Mouse (Mus musculus) heart, adult 8-10 months (tissue): ENCODE results near the gene Rack1. TPM values are rescaled to one million over a fixed set of nuclear protein-coding genes. Genes with fewer than 3 reads are reported as not detected.
"Not testable (repeated sequence)": the region's sequence is repeated elsewhere in the genome, so short reads cannot be mapped to it uniquely, and the experiment has no call there.

ENCODE experiments used
- DNase-seq: peaks from one replicate; pipeline ENCODE4 v3.0.0; 2022; ENCODE audit warnings: low spot score
- total RNA-seq, 4 experiments: library from RNA; stranded (reverse); gene quantifications; 2 replicates each; pipeline ENCODE4 v1.2.4; 2022

Gene Rack1
- total RNA-seq, 4 experiments from 2014 or later = 385 to 495 (median 425) TPM

DNA sequence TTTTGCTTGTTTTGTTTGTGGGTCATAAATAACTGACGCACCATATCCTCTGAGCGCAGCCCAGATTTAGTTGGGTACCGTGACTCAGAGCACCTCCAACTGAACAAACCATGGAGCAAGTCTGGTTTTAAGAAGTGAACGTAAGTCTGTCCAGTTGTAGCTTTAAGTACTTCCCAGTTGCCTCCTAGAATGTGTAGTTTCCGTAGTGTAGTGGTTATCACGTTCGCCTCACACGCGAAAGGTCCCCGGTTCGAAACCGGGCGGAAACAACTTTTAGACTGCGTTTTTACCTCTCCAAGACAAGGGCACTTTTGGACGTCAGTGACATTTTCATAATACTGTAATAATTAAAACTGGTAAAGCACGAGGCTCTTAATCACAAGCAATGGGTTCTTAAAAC lies 18.2 kb downstream of the Rack1 start:
- peak; percentile 95 for DNase-seq

GRCm38 (mm10) chr11:48819614-48820307 lies 19.6 kb downstream of the Rack1 start:
- no peak for DNase-seq

- no peak for DNase-seq
These were observed 20.2 kb downstream of the Rack1 start for GRCm38 (mm10) chr11:48820308-48820674.

DNA sequence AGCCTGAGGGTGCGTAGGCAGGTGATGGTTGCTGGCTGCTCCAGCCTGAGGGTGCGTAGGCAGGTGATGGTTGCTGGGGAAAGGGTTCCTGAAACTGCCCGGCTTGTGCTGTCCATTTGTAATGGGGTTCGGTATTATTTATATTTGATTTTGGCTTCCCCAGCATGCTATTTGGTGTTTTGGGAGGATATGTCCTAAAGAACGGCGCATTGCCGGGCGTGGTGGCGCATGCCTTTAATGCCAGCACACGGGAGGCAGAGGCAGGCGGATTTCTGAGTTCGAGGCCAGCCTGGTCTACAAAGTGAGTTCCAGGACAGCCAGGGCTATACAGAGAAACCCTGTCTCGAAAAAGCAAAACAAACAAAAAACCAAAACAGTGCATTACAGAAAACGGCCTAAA lies 21.2 kb downstream of the Rack1 start:
- DNase-seq = not testable (repeated sequence)

- no peak for DNase-seq
These were observed 22.8 kb downstream of the Rack1 start for GRCm38 (mm10) chr11:48822768-48823512.

DNA sequence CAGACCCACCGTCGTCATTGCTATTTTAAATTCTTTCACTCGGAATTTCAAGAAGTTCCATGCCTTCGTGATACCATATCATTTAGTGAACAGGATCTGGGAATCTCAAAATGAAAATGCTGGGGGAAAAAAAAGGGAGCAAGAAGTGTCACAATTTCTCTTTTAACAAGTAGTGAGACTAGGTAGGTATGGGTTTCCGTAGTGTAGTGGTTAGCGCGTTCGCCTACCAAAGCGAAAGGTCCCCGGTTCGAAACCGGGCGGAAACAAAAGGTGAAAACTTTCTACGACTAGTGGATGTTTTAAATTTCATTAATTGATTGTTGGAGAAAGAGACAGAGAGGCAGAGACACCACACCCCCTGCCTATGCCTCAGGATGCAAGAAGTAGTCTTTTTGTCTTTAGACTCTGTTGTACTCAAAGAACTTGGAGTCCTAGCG lies 23.4 kb downstream of the Rack1 start:
- DNase-seq = peak; percentile 72

DNA sequence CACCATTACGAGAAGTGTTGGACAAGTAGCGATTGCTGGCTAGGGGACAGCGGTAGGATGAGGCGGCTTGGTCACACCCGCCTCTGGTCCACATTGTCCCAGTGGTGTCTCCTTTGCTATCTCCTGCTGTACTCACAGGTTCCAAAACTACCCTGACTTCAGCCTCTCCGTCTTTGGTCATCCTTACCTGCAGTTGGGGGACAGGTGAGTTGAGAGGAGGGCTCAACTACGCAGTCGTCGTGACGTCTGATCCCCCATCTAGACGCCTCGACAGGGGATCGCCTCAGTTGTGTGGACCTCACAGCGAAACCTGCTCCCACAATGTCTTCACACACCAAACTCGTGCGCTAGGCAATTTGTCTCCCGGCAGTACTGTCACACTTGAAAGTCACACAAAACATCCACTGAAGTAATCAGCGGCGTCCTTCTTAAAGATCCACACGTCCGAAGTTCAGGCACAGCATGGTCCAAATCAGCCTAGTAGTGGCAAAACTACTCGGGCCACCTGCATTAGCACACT lies 24.2 kb downstream of the Rack1 start:
- no peak for DNase-seq

DNA sequence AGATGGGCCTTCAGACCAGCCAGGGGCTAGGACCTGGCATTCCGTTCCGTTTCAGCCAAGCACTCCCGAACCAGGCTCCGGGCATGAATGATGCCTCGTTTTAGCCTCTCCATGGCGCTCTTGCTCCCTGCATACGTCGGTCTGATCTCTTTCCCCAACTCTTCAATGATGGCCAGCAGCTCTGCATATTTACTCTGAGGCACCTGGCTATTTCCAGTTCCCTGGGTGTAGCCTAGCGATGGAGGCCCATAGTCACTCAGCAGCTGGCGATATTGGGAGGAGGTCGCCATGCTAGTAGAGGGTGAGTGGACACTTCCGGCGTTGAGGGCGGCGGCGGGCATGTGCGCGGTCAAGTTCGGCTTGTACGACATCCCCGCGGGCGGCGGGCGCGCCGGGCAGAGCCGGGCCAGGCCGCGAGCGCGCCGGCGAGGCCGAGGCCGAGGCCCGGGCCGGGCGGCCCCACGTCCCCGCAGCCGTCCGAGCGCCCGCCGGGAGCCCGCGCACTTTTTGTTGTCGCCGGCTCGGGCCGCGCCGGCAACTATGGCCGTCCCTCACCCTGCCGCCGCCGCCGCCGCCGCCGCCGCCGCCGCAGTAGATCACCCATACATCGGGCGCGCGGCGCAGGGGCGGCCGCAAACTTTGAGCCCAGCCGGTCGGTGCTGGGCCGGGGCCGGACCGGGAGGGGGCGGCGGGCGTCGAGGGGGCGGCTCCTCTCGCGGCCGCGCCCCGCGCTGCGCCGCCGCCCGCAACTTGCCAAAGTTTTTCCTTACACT lies 26.0 kb downstream of the Rack1 start, which contains the start of the genes Trim7 and Gm12184:
Gene Trim7 (plus strand): TSS at position 162 of the 773 bp plus-strand sequence.
Gene Gm12184 (minus strand): TSS at position 677 of the 773 bp plus-strand sequence.
- not testable (repeated sequence) for DNase-seq

GRCm38 (mm10) chr11:48826752-48827096 lies 26.6 kb downstream of the Rack1 start:
- no peak for DNase-seq

DNA sequence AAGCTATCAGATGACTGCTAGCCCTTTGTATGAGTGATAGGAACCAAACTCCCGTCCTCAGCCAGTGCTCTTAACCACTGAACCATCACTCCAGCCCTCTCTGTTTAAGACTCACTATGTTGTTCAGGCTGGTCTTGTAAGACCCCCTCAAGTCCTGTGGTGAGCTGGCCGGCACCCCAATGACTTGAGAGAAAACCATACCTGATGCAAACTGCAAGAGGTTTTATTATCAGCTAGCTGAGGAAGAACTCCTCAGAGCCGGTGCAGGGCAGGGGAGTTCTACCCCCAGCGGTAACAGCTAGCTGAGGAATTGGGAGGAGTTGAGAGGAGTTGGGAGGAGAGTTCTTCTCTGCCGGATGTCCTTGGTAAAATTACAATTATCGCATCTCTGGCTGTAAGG lies 27.8 kb downstream of the Rack1 start:
- DNase-seq = no peak

DNA sequence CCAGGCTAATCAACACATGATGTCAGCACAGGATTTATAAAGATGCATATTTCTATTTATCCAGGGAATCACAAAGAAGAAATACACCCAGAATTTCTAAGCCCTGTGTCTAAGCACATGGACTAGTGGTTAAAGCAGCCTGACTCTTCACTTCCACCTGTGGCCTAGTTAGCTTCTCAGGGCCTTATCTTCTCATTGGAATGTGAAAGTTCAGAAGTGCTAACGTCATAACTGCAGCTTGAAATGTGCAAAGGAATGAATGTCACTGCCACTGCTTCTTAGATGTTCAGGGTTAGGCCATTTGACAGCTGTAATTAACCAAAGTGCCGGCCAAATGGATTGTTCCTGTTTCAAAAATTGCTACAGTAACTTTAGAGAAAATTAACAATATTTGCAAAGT lies 30.1 kb downstream of the Rack1 start:
- no peak for DNase-seq

DNA sequence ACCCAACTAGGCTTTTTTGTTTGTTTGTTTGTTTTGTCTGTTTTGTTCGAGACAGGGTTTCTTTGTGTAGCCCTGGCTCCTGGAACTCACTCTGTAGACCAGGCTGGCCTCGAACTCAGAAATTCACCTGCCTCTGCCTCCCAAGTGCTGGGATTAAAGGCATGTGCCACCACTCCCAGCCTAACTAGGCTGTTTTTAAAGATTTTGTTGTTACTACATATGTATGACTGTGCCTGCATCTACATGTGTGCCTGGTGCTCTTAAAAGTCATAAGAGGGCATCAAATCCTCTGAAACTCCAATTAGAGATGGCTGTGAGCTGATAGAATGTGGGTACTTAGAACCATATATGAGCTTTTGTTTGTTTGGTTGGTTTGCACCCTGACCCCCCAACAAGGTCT lies 31.1 kb downstream of the Rack1 start:
- DNase-seq = no peak

- DNase-seq = no peak
These were observed 33.1 kb downstream of the Rack1 start for GRCm38 (mm10) chr11:48833078-48833730.

GRCm38 (mm10) chr11:48833731-48834639 lies 33.9 kb downstream of the Rack1 start:
- peak; percentile 94 for DNase-seq

DNA sequence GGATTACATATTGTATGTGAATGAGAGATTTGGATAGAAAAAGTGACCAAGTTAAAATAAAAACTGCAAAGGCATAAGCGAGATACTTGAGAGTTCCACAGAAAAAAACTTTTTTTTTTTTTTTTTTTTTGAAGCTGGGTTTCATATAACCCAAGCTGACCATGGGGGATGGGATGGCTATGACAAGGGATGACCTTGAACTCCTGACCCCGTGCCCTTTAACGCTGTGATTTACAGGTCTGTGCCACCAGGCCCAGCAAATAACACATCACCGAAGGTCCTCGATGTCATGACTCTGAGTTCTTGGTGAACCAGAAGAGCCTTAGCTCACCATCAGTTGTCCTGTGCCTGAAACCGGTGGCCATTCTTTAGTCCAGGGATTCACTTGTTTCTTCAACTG lies 35.8 kb downstream of the Rack1 start:
- no peak for DNase-seq

- no peak for DNase-seq
These were observed 36.8 kb downstream of the Rack1 start for GRCm38 (mm10) chr11:48836990-48837309.

DNA sequence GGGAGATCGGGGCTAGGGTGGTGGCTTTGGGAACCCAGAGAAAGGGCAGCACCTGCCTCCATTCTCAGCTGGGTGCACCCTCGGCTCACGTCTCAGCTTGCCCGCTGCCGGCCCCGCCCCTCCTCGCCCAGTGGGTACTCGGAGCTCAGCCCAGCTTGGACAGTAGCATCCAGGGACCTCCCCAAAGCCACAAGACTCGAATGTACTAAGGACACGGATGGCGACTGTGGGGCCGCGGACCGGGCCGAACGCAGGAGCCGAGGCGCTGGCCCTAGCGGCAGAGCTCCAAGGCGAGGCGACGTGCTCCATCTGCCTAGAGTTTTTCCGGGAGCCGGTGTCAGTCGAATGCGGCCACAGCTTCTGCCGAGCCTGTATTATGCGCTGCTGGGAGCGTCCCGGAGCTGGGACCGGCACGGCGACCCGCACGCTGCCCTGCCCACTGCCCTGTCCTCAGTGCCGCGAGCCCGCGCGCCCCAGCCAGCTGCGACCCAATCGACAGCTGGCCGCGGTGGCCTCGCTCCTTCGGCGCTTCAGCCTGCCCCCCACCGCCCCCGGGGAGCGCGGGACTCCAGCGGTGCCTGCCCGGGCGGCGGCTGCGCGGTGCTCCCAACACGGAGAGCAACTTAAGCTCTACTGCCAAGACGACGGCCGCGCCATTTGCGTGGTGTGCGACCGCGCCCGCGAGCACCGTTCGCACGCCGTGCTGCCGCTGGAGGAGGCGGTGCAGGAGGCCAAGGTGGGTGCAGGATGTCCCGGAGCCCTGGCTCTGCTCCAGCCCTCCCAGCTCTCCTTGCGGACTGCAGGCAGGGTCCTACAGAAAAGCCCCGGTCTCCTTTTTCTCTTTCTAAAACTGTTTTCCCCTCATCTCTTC lies 37.4 kb downstream of the Rack1 start:
- peak; percentile 65 for DNase-seq

DNA sequence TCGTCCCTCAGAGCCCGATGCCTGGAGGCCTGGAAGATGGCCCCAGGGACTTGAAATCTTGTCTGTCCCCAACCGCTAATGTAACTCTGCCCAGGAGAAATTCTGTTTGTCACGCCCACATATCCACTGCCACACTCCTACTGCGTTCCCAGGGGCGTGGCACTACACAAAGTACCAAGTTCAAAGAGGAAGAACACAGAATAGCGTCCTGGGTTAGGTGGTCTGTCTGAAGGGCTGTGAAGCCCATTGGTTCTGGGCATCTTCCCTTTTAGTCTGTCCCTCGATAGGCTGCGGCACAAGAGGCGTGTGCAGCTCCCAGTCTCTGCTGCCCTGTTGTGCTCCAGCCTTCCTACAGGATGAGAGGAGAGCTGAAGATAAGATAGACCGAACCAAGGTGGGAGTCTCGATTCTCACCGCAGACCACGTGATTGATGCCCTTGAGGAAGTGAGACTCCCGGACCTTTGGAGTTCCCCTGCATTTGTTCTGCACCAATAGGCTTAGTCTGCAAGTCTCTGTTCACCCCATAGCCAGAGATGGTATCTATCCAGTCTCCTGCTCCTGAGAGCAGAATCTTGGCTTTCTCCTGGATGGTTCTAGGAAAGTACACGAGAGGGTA lies 38.2 kb downstream of the Rack1 start:
- no peak for DNase-seq
